Mouse (Mus musculus): ENCODE measurements around the gene Rfc1. TPM values are rescaled to one million over a fixed set of nuclear protein-coding genes. Genes with fewer than 3 reads are reported as not detected.

Gene Rfc1
- total and polyA plus RNA-seq, 3 experiments = 50.2 to 2,723 (median 51.5) TPM

GRCm38 (mm10) chr5:65294270-65294669 lies 41.2 kb downstream of the Rfc1 start:
- Histone ChIP-seq H3K79me2 (ENCODE audit: control insufficient read depth, insufficient read depth, low read length, poor library complexity) (no peaks in the 10 kb centered on the region), H3K36me3 (ENCODE audit: control insufficient read depth in 1 of 2, insufficient read depth in 2 of 2, low read length in 2 of 2) (peaks cover 14 to 25% of the 10 kb centered on the region in 2 experiments)
- no peak for DNase-seq (ENCODE audit: low read depth, low spot score)

GRCm38 (mm10) chr5:65293627-65294026 lies 41.8 kb downstream of the Rfc1 start:
- no peaks in the 10 kb centered on the region for H3K27me3 ChIP-seq (ENCODE audit: control insufficient read depth in 1 of 2, insufficient read depth in 2 of 2, low read length in 2 of 2)
- H3K9me3 ChIP-seq (replicated peaks; ENCODE audit: insufficient read depth, low read length) = no peaks in the 10 kb centered on the region
- peaks cover 14 to 23% of the 10 kb centered on the region in 2 experiments for H3K36me3 ChIP-seq (ENCODE audit: control insufficient read depth in 1 of 2, insufficient read depth in 2 of 2, low read length in 2 of 2)
- DNase-seq (ENCODE audit: low read depth, low spot score) = no peak
- H3K27ac ChIP-seq (ENCODE audit: control insufficient read depth, low read depth, low read length) = no peak overlapping the region
- TF ChIP-seq TCF12 (IDR thresholded peaks at IDR 0.05; ENCODE audit: low read depth, low read length) (no peak), ETS1 (IDR thresholded peaks at IDR 0.05; ENCODE audit: low read depth, low read length) (no peak), CHD1 (IDR thresholded peaks at IDR 0.05; ENCODE audit: low read depth, low read length) (no peak), HCFC1 (IDR thresholded peaks at IDR 0.05; ENCODE audit: low read depth, low read length) (no peak), MYB (IDR thresholded peaks at IDR 0.05; ENCODE audit: low read depth, low read length) (no peak), SIN3A (IDR thresholded peaks at IDR 0.05; ENCODE audit: low read length) (no peak), MYC (IDR thresholded peaks at IDR 0.05; ENCODE audit: low read depth, low read length) (no peak), POLR2AphosphoS5 (IDR thresholded peaks at IDR 0.05; ENCODE audit: borderline replicate concordance, low read depth, low read length) (no peak), NRF1 (IDR thresholded peaks at IDR 0.05; ENCODE audit: insufficient read depth, low read depth, low read length, poor library complexity, severe bottlenecking) (no peak), UBTF (IDR thresholded peaks at IDR 0.05; ENCODE audit: borderline replicate concordance, insufficient read depth, low read depth, low read length) (no peak), MEF2A (IDR thresholded peaks at IDR 0.05; ENCODE audit: extremely low read depth, insufficient replicate concordance, low read depth, low read length, poor library complexity, severe bottlenecking) (no peak), JUND (IDR thresholded peaks at IDR 0.05; ENCODE audit: low read depth, low read length) (no peak), NELFE (IDR thresholded peaks at IDR 0.05; ENCODE audit: low read depth, low read length) (no peak), GATA1 (IDR thresholded peaks at IDR 0.05; ENCODE audit: low read depth, low read length) (no peak), RAD21 (IDR thresholded peaks at IDR 0.05; ENCODE audit: low read depth, low read length) (no peak), ZKSCAN1 (IDR thresholded peaks at IDR 0.05; ENCODE audit: low read depth, low read length) (no peak)
- peaks cover 12 to 14% of the 10 kb centered on the region in 2 experiments for H3K4me1 ChIP-seq (ENCODE audit: control insufficient read depth in 1 of 2, insufficient read depth in 2 of 2, low read length in 2 of 2)
- no peak overlapping the region for H3K9ac ChIP-seq (ENCODE audit: control insufficient read depth, low read depth, low read length, poor library complexity, severe bottlenecking)
- H3K79me2 ChIP-seq (ENCODE audit: control insufficient read depth, insufficient read depth, low read length, poor library complexity) = no peaks in the 10 kb centered on the region
- H3K4me3 ChIP-seq (ENCODE audit: control insufficient read depth in 1 of 2, insufficient read depth in 1 of 2, low read depth in 2 of 2, low read length in 2 of 2) = no peak overlapping the region

More at GRCm38 (mm10) chr5:65294270-65294669, 41.2 kb downstream of the Rfc1 start:
- Histone ChIP-seq H3K4me1 (ENCODE audit: control insufficient read depth in 1 of 2, insufficient read depth in 2 of 2, low read length in 2 of 2) (peaks cover 16 to 17% of the 10 kb centered on the region in 2 experiments), H3K9ac (ENCODE audit: control insufficient read depth, low read depth, low read length, poor library complexity, severe bottlenecking) (no peak overlapping the region), H3K4me3 (ENCODE audit: control insufficient read depth in 1 of 2, insufficient read depth in 1 of 2, low read depth in 2 of 2, low read length in 2 of 2) (no peak overlapping the region), H3K27me3 (ENCODE audit: control insufficient read depth in 1 of 2, insufficient read depth in 2 of 2, low read length in 2 of 2) (no peaks in the 10 kb centered on the region), H3K27ac (ENCODE audit: control insufficient read depth, low read depth, low read length) (no peak overlapping the region), H3K9me3 (replicated peaks; ENCODE audit: insufficient read depth, low read length) (no peaks in the 10 kb centered on the region)
- TF ChIP-seq GABPA (IDR thresholded peaks at IDR 0.05; ENCODE audit: low read depth, low read length) (no peak), HCFC1 (IDR thresholded peaks at IDR 0.05; ENCODE audit: low read depth, low read length) (no peak), TCF12 (IDR thresholded peaks at IDR 0.05; ENCODE audit: low read depth, low read length) (no peak), EP300 (IDR thresholded peaks at IDR 0.05; ENCODE audit: low read depth in 1 of 2, low read length in 2 of 2) (no peak), MAX (IDR thresholded peaks at IDR 0.05; ENCODE audit: low read length) (no peak), MAZ (IDR thresholded peaks at IDR 0.05; ENCODE audit: low read depth, low read length) (no peak), RAD21 (IDR thresholded peaks at IDR 0.05; ENCODE audit: low read depth, low read length) (no peak), CHD2 (IDR thresholded peaks at IDR 0.05; ENCODE audit: low read length) (no peak)
